Mouse (Mus musculus): ENCODE data around the gene Helb. TPM values are rescaled to one million over a fixed set of nuclear protein-coding genes. Genes with fewer than 3 reads are reported as not detected.

Gene Helb
- polyA plus RNA-seq, 1 experiment from 2014 or later = 4.8 TPM

DNA sequence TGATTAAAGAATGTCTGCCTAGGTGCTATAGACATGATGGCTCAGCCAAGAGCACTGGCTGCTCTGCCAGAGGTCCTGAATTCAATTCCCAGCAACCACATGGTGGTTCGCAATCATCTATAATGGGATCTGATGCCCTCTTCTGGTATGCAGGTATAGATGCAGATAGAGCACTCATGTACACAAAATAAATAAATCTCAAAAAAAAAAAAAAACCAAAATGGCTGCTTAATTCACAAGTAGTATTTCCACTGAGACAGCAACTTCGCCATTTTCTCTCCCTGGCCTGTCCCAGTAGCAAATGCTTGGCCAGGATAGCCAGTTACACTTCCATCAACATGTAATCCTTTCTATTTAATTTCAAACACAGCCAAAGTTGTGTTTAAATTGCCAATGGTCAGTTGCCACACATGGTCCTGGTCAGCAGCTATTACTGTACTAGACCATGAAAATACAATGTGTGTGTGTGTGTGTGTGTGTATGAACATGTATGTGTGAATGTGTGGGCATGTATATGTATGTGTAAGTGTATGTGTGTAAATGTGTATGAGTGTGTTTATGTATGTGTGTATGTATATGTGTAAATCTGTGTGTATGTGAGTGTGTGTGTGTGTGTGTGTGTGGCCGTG, 982 bp downstream of the Helb start:
- Histone ChIP-seq H3K27ac (ENCODE audit: low read depth, low read length) (no peak overlapping the region), H3K27me3 (ENCODE audit: control insufficient read depth, insufficient read depth, low read length) (no peaks in the 10 kb centered on the region), H3K9ac (ENCODE audit: low read length) (no peak overlapping the region; the same call in 1 of the 2 replicates), H3K9me3 (ENCODE audit: control insufficient read depth, low read length) (no peaks in the 10 kb centered on the region), H3K4me1 (replicated peaks; ENCODE audit: control insufficient read depth, insufficient read depth, low read length) (no peaks in the 10 kb centered on the region), H3K4me2 (ENCODE audit: low read depth, low read length, severe bottlenecking) (peak overlapping the region; percentile 72), H3K4me3 (ENCODE audit: low read depth, low read length) (peak overlapping the region; percentile 67), H3K36me3 (ENCODE audit: control insufficient read depth, insufficient read depth, low read length) (no peaks in the 10 kb centered on the region)
- DNase-seq (ENCODE audit: low spot score) (no peak), ATAC-seq (replicated peaks; ENCODE audit: low FRiP score) (0 out of 2 replicates have a peak, but pooled peaks have one; percentile 5)
- WGBS = 81% methylated on average over 3 of the region's 3 CpGs

DNA sequence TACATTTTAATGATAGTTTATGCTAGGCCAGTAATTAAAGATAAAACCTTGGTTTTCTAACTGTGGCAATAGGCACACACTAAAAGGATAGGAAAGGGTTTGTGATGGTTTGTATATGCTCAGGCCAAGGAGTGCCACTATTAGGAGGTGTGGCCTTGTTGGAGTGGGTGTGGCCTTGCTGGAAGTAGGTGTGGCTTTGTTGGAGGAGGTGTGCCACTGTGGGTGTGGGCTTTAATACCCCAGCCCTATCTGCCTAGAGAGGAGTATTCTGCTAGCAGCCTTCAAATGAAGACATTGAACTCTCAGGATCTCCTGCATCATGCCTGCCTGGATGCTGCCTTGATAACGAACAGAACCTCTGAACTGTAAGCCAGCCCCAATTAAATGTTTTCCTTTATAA, 12.0 kb downstream of the Helb start:
- WGBS = 94% methylated on average over 1 of the region's 1 CpGs
- no peaks in the 10 kb centered on the region for H3K4me1 ChIP-seq (replicated peaks; ENCODE audit: control insufficient read depth, insufficient read depth, low read length)
- H3K9me3 ChIP-seq (ENCODE audit: control insufficient read depth, low read length) = no peaks in the 10 kb centered on the region
- H3K27ac ChIP-seq (ENCODE audit: low read depth, low read length) = no peak overlapping the region
- H3K4me2 ChIP-seq (ENCODE audit: low read depth, low read length, severe bottlenecking) = no peak overlapping the region
- no peaks in the 10 kb centered on the region; the same call in 1 of the 2 replicates for H3K36me3 ChIP-seq (ENCODE audit: control insufficient read depth, insufficient read depth, low read length)
- DNase-seq (ENCODE audit: low spot score) (no peak), ATAC-seq (replicated peaks; ENCODE audit: low FRiP score) (no peak)
- H3K9ac ChIP-seq (ENCODE audit: low read length) = no peak overlapping the region
- no peak overlapping the region for H3K4me3 ChIP-seq (ENCODE audit: low read depth, low read length)
- no peaks in the 10 kb centered on the region for H3K27me3 ChIP-seq (ENCODE audit: control insufficient read depth, insufficient read depth, low read length)

DNA sequence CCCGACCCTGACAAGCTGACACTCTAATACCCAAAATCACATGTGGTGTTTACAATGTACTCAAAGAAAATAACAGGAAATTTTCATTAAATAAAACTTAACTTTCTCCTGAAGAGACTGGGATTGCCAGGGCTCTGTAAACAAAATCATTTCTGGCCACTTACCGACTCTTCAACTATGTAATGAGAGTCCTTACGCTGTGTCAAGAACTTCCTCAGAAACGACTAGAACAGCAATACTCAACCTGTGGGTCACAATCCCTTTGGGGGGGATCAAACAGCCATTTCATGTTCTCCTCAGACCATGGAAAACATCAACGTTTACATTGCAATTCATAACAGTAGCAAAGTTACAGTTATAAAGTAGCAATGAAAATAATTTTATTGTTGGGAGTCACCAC, 15.2 kb downstream of the Helb start:
- DNase-seq (ENCODE audit: low spot score) (no peak), ATAC-seq (replicated peaks; ENCODE audit: low FRiP score) (no peak)
- WGBS = 90% methylated on average over 5 of the region's 5 CpGs
- Histone ChIP-seq H3K9ac (ENCODE audit: low read length) (no peak overlapping the region), H3K36me3 (ENCODE audit: control insufficient read depth, insufficient read depth, low read length) (peaks cover 6% of the 10 kb centered on the region; the same call in 1 of the 2 replicates), H3K27me3 (ENCODE audit: control insufficient read depth, insufficient read depth, low read length) (no peaks in the 10 kb centered on the region), H3K9me3 (ENCODE audit: control insufficient read depth, low read length) (no peaks in the 10 kb centered on the region), H3K4me2 (ENCODE audit: low read depth, low read length, severe bottlenecking) (no peak overlapping the region), H3K4me1 (replicated peaks; ENCODE audit: control insufficient read depth, insufficient read depth, low read length) (no peaks in the 10 kb centered on the region), H3K27ac (ENCODE audit: low read depth, low read length) (no peak overlapping the region), H3K4me3 (ENCODE audit: low read depth, low read length) (no peak overlapping the region)

DNA sequence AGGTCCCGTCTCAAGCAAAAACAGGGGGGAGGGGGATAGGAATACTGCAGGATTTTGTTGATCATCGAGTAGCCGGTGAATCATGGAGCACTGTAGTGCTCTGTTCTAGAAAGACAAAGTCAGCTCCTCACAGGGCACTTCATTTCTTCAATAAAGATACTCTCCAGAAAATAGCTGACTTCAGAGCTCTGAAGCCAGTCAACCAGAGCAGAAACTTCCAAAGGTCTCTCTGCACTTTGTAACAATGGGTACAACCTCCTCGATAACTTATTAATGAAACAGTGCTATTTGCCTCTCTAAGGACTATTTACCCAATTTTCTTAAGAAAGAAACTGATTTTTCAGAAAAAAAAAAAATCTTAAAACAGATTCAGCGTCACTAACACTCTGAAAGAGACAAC, 17.1 kb downstream of the Helb start:
- Histone ChIP-seq H3K27ac (ENCODE audit: low read depth, low read length) (no peak overlapping the region), H3K36me3 (ENCODE audit: control insufficient read depth, insufficient read depth, low read length) (peaks cover 6% of the 10 kb centered on the region; the same call in 1 of the 2 replicates), H3K4me3 (ENCODE audit: low read depth, low read length) (no peak overlapping the region), H3K4me1 (replicated peaks; ENCODE audit: control insufficient read depth, insufficient read depth, low read length) (no peaks in the 10 kb centered on the region), H3K9ac (ENCODE audit: low read length) (no peak overlapping the region), H3K4me2 (ENCODE audit: low read depth, low read length, severe bottlenecking) (no peak overlapping the region), H3K27me3 (ENCODE audit: control insufficient read depth, insufficient read depth, low read length) (no peaks in the 10 kb centered on the region), H3K9me3 (ENCODE audit: control insufficient read depth, low read length) (no peaks in the 10 kb centered on the region)
- WGBS = over 99% methylated on average over 5 of the region's 5 CpGs
- DNase-seq (ENCODE audit: low spot score) (no peak), ATAC-seq (replicated peaks; ENCODE audit: low FRiP score) (no peak)

DNA sequence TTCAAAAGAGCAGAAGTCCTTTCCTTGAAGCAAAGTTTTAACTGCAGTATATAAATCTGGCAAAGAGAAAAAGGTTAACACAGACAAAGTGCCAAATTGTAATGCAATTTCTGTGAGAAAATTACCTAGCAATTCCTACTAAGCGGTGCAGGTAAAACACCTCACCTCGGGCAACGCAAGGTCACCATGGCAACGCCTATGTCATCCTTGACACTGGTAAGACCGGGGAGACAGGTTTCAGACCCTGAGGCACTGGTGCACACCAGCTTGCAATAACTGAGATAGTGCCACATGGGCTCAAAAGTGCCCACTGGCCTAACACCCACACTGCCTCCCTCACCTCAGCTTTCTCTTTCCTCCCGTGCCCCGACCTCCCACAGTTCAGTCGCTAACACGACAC, 17.7 kb downstream of the Helb start:
- no peak overlapping the region for H3K27ac ChIP-seq (ENCODE audit: low read depth, low read length)
- H3K36me3 ChIP-seq (ENCODE audit: control insufficient read depth, insufficient read depth, low read length) = peaks cover 6% of the 10 kb centered on the region; the same call in 1 of the 2 replicates
- 91% methylated on average over 9 of the region's 9 CpGs for WGBS
- ATAC-seq (replicated peaks; ENCODE audit: low FRiP score) (no peak), DNase-seq (ENCODE audit: low spot score) (no peak)
- H3K27me3 ChIP-seq (ENCODE audit: control insufficient read depth, insufficient read depth, low read length) = no peaks in the 10 kb centered on the region
- H3K4me2 ChIP-seq (ENCODE audit: low read depth, low read length, severe bottlenecking) = no peak overlapping the region
- H3K4me1 ChIP-seq (replicated peaks; ENCODE audit: control insufficient read depth, insufficient read depth, low read length) = no peaks in the 10 kb centered on the region
- H3K4me3 ChIP-seq (ENCODE audit: low read depth, low read length) = no peak overlapping the region
- H3K9ac ChIP-seq (ENCODE audit: low read length) = no peak overlapping the region
- no peaks in the 10 kb centered on the region for H3K9me3 ChIP-seq (ENCODE audit: control insufficient read depth, low read length)

DNA sequence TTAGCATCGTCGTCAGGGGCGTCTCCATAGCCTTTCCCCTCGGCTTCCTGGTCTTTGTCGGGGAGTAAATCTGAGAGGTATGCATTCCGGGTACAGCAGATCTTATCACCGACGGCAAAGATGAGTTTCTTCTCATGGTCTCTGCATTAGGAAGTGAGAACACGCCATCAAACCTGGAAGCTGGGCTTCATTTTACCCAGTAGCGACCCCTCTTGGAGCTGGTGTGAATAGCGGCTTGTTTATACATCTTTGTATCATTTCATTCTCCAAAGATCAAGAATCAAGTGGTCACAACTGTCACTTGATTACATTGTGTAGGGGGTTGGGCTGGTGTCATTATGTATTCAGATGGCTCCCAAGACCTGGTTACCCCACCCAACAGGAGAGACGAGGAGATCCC, 20.2 kb downstream of the Helb start:
- no peak overlapping the region for H3K4me2 ChIP-seq (ENCODE audit: low read depth, low read length, severe bottlenecking)
- H3K4me3 ChIP-seq (ENCODE audit: low read depth, low read length) = no peak overlapping the region
- ATAC-seq (replicated peaks; ENCODE audit: low FRiP score) = no peak
- H3K36me3 ChIP-seq (ENCODE audit: control insufficient read depth, insufficient read depth, low read length) = peaks cover 6% of the 10 kb centered on the region; the same call in 1 of the 2 replicates
- H3K4me1 ChIP-seq (replicated peaks; ENCODE audit: control insufficient read depth, insufficient read depth, low read length) = no peaks in the 10 kb centered on the region
- H3K9ac ChIP-seq (ENCODE audit: low read length) = no peak overlapping the region
- DNase-seq (ENCODE audit: low spot score) = peak; percentile 35
- no peaks in the 10 kb centered on the region for H3K9me3 ChIP-seq (ENCODE audit: control insufficient read depth, low read length)
- no peaks in the 10 kb centered on the region for H3K27me3 ChIP-seq (ENCODE audit: control insufficient read depth, insufficient read depth, low read length)
- no peak overlapping the region for H3K27ac ChIP-seq (ENCODE audit: low read depth, low read length)
- WGBS = 90% methylated on average over 12 of the region's 12 CpGs

DNA sequence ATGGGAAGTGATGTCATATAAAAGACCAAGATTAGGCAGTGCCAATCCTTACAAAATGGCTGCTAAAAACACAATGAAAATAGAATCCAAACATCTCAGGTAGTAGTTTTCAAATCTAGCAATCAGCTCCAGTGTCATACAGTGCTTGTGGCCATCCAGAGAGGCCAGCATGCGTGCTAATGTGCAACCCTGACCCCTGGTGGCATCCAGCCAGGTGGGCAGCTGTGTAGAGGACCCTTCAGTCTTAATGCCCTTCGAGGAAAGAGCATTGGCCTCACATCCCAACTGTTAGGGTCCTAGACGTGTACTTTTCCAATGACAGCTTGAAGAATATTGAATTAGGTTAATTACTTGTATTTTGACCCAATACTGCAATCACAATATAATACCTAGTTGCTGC, 34.9 kb downstream of the Helb start:
- DNase-seq (ENCODE audit: low spot score) (peak; percentile 42), ATAC-seq (replicated peaks; ENCODE audit: low FRiP score) (no peak)
- H3K9me3 ChIP-seq (ENCODE audit: control insufficient read depth, low read length) = no peaks in the 10 kb centered on the region
- no peak overlapping the region for H3K9ac ChIP-seq (ENCODE audit: low read length)
- no peak overlapping the region for H3K4me2 ChIP-seq (ENCODE audit: low read depth, low read length, severe bottlenecking)
- no peaks in the 10 kb centered on the region for H3K36me3 ChIP-seq (ENCODE audit: control insufficient read depth, insufficient read depth, low read length)
- H3K27ac ChIP-seq (ENCODE audit: low read depth, low read length) = no peak overlapping the region
- H3K4me1 ChIP-seq (replicated peaks; ENCODE audit: control insufficient read depth, insufficient read depth, low read length) = no peaks in the 10 kb centered on the region
- WGBS = 81% methylated on average over 3 of the region's 3 CpGs
- H3K27me3 ChIP-seq (ENCODE audit: control insufficient read depth, insufficient read depth, low read length) = no peaks in the 10 kb centered on the region
- no peak overlapping the region for H3K4me3 ChIP-seq (ENCODE audit: low read depth, low read length)

DNA sequence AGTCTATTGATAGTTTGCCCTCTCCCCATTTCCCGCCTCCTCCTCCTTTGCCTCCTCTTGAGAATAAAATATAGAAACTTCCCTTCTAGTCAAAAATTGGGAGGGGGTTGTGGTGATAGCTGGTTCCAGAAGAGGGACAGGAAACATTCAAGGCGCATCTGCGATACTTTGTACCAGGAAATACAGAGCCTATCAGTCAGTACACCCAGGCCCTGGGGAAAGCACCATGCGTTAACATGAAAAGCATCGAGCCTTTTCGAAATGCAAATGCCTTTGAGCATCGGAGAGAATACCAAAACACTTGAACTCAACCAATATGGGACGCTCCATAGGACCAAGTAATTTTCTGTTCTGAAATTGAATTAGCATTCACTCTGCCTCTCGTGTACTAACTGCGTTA, 46.5 kb downstream of the Helb start:
- H3K4me2 ChIP-seq (ENCODE audit: low read depth, low read length, severe bottlenecking) = no peak overlapping the region
- no peaks in the 10 kb centered on the region for H3K27me3 ChIP-seq (ENCODE audit: control insufficient read depth, insufficient read depth, low read length)
- 90% methylated on average over 10 of the region's 10 CpGs for WGBS
- no peak overlapping the region for H3K4me3 ChIP-seq (ENCODE audit: low read depth, low read length)
- no peak overlapping the region for H3K27ac ChIP-seq (ENCODE audit: low read depth, low read length)
- ATAC-seq (replicated peaks; ENCODE audit: low FRiP score) (no peak), DNase-seq (ENCODE audit: low spot score) (no peak)
- H3K36me3 ChIP-seq (ENCODE audit: control insufficient read depth, insufficient read depth, low read length) = no peaks in the 10 kb centered on the region
- H3K9me3 ChIP-seq (ENCODE audit: control insufficient read depth, low read length) = no peaks in the 10 kb centered on the region
- no peak overlapping the region for H3K9ac ChIP-seq (ENCODE audit: low read length)
- H3K4me1 ChIP-seq (replicated peaks; ENCODE audit: control insufficient read depth, insufficient read depth, low read length) = no peaks in the 10 kb centered on the region

DNA sequence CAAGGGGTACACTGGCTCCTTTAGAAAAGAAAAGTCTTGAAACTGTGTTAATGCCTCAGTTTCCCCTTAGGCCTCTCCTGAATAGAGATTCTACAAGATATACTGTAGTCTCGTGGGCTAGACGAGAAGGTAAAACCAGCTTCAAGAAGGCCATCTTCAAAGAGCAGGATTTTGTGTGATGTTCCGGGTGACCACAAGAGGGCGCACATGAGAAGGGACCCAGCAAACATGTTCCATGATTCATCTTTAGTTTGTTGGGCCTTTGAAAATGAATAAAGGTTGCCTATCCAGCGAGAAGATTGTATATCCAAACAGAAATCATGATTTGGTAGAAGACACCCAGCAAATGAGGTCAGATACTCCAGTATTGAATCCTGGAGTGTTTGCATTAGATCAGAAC, 48.4 kb downstream of the Helb start:
- Histone ChIP-seq H3K4me3 (ENCODE audit: low read depth, low read length) (no peak overlapping the region), H3K36me3 (ENCODE audit: control insufficient read depth, insufficient read depth, low read length) (no peaks in the 10 kb centered on the region), H3K27ac (ENCODE audit: low read depth, low read length) (no peak overlapping the region), H3K27me3 (ENCODE audit: control insufficient read depth, insufficient read depth, low read length) (no peaks in the 10 kb centered on the region), H3K9ac (ENCODE audit: low read length) (no peak overlapping the region), H3K4me1 (replicated peaks; ENCODE audit: control insufficient read depth, insufficient read depth, low read length) (no peaks in the 10 kb centered on the region), H3K4me2 (ENCODE audit: low read depth, low read length, severe bottlenecking) (no peak overlapping the region), H3K9me3 (ENCODE audit: control insufficient read depth, low read length) (no peaks in the 10 kb centered on the region)
- peak; percentile 78 for DNase-seq (ENCODE audit: low spot score)
- 27% methylated on average over 5 of the region's 5 CpGs for WGBS
- no peak for ATAC-seq (replicated peaks; ENCODE audit: low FRiP score)
